Mouse (Mus musculus) embryo, embryonic 11 days (tissue): ENCODE results near the gene Rfpl4.
"Not testable (repeated sequence)": the region's sequence is repeated elsewhere in the genome, so short reads cannot be mapped to it uniquely, and the experiment has no call there.

ENCODE experiments used
- DNase-seq: peaks from one replicate; pipeline ENCODE4 v3.0.0-alpha.2; 2015

The Rfpl4 gene

GRCm38 (mm10) chr7:5080010-5080751, 36.6 kb downstream of the Rfpl4 start, which contains the start of gene Epn1:
TSS of gene Epn1 (plus strand) at chr7:5080235.
- DNase-seq = peak; percentile 99

- not testable (repeated sequence) for DNase-seq
These were observed 37.3 kb downstream of the Rfpl4 start for GRCm38 (mm10) chr7:5079365-5080009.

GRCm38 (mm10) chr7:5076931-5077330, 39.8 kb downstream of the Rfpl4 start:
- DNase-seq = no peak

GRCm38 (mm10) chr7:5074984-5075383, 41.8 kb downstream of the Rfpl4 start:
- no peak for DNase-seq

- DNase-seq = no peak
These were observed 43.2 kb downstream of the Rfpl4 start for GRCm38 (mm10) chr7:5073586-5073985.

- no peak for DNase-seq
These were observed 51.9 kb downstream of the Rfpl4 start for GRCm38 (mm10) chr7:5064886-5065285.

- peak; percentile 92 for DNase-seq
These were observed 54.3 kb downstream of the Rfpl4 start for GRCm38 (mm10) chr7:5062360-5063001.

GRCm38 (mm10) chr7:5061774-5062359, 54.9 kb downstream of the Rfpl4 start, which contains the start of gene U2af2:
TSS of gene U2af2 (plus strand) at chr7:5062143.
- DNase-seq = peak; percentile 95

- DNase-seq = peak; percentile 99
These were observed 55.6 kb downstream of the Rfpl4 start for GRCm38 (mm10) chr7:5060944-5061773.

GRCm38 (mm10) chr7:5060239-5060731, 56.5 kb downstream of the Rfpl4 start:
- peak; percentile 92 for DNase-seq
